Mouse (Mus musculus): Measurements from ENCODE around the gene Vmn1r169.
"Not testable (repeated sequence)": the region's sequence is repeated elsewhere in the genome, so short reads cannot be mapped to it uniquely, and the experiment has no call there.

Gene Vmn1r169

GRCm38 (mm10) chr7:23575226-23575625 lies at the start of gene Vmn1r169:
Gene Vmn1r169, plus strand, starts transcription at chr7:23575526.
- not testable (repeated sequence) for DNase-seq (ENCODE audit: low spot score)

GRCm38 (mm10) chr7:23539432-23539831 lies 35.9 kb upstream of the Vmn1r169 start, which contains the start of gene Vmn1r168:
Gene Vmn1r168, plus strand, starts transcription at chr7:23539732.
- DNase-seq (ENCODE audit: low spot score): not testable (repeated sequence)

- not testable (repeated sequence) for DNase-seq (ENCODE audit: low spot score)
Measured at GRCm38 (mm10) chr7:23605875-23606274, 30.5 kb downstream of the Vmn1r169 start, which contains the start of gene Vmn1r170. Gene Vmn1r170, plus strand, starts transcription at chr7:23606175.
